Mouse (Mus musculus): ENCODE data around the gene Foxp1.

DNA sequence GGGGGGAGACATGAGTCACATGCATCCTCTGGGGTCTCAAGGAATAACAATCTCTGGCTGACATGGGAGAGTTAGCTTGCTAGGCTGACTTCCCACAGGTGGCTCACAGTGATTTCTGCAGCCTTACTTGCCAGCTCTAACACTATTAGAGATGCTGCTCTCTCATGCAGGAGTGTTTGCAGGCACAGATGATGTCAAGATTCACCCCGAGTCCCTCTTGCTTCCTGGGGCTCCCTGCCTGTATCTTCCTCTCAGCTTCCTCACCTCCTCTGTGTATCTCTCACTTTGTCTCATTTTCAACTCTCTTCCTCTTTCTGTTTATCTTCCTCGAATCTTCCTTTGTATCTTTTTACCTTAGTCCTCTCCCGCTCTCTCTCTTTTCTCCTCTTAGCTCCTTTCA lies 334.6 kb downstream of the Foxp1 start:
- no peak for TF ChIP-seq EP300 (IDR thresholded peaks at IDR 0.05; ENCODE audit: low read depth)
- TF ChIP-seq CTCF (IDR thresholded peaks at IDR 0.05; ENCODE audit: low read depth) = no peak
